Mouse (Mus musculus): ENCODE results near the gene Ivns1abp. TPM values are rescaled to one million over a fixed set of nuclear protein-coding genes. Genes with fewer than 3 reads are reported as not detected.

The Ivns1abp gene
- 126 and 153 TPM in 2 replicates for polyA plus RNA-seq (2012)

DNA sequence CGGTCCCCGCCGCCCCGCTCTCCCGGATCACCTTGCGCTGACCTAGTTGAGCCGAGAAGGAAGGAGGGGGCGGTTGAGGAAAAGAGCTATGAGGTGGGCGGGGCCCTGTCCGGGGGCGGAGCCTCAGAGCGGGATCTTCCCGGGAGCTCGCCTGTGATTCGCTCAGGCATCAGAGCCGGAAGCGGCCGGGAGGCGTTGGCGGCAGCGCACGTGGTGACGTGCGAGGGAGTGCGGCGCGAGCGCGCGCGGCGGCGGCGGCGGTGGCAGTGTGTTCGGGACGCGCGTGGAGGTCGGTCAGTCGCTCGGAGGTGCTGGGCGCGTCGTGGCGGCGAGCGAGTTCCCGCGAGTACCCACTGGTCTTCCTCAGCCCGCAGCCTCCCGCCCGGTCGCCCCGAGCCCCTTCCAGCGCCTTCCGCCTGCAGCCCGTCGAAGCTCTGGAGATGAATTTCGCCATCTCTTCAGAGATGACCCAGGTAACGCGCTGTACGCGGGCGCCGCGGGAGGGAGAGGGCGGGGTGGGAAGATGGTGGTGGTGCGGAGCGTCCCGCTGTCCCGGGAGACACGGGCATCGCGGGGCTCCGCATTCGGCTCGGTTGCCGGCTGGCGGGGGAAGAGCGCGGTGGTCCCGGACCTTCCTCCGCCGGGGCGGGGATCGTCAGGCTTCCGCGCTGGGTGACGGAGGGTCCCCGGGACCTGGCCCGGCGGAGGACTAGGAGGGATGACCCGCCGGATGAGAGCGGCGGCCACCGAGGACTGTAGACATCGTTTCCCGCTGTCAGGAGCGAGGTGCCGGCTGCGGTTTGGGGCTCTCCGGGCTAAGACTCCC is at the start of gene Ivns1abp:
Gene Ivns1abp, plus strand, starts transcription at position 195 of the 826 bp plus-strand sequence.
- no peak for TF ChIP-seq GATA1 (IDR thresholded peaks at IDR 0.05; ENCODE audit: low read length)

DNA sequence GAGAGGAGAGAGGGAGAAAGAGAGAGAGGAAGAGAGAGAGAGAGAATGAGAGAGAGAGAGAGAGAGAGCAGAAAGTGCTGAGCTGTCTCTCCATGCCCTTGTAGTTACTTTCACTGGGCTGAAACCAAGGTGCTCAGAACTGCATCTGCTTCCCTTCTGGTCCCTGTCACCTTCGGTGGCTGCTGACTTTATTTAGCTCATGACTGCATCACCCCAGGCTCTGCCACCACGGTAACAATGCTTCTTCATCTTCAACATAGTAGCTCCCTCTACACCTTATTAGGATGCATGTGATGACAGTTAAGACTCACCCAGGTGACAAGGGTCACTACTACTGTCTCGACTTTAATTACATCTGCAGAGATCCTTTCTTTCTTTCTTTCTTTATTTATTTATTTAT is 48.8 kb upstream of the Ivns1abp start:
- no peak for TF ChIP-seq GATA1 (IDR thresholded peaks at IDR 0.05; ENCODE audit: low read length)

DNA sequence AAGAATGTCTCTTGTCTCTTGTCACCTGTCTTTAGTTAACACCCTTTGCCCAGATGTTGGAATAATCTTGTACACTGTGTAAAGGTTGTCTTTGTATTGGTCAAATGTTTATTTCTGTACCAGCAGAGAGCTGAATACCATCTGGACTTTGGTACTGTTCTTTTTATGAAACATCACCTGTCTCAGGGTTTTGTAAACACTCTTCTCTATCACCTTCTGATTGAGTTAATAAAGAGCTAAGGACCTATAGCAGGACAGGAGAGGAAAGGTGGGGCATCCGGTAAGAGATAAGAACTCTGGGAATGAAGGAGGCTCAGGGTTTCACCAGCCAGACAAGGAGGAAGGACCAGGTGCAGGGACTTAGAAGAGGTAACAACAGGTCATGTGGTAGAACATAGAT is 47.7 kb upstream of the Ivns1abp start:
- TF ChIP-seq GATA1 (IDR thresholded peaks at IDR 0.05; ENCODE audit: low read length), result no peak

DNA sequence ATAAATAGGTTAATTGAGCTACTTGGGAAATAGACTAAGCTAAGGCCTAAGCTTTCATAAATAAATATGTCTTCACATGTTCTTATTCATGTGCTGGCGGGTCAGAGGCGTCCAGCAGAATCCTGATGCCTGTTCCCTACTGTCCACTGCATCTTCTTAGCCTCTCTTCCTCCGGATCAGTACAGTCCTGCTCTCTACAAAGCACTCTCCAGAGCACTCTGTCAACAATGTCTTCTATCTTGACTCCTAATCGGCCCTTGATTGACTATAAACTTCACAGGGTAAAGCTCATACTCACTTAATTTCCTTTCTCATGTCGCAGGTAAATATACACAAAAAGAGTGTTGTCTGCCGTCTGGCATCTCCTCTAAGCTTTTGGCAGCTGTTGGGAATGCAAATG is 47.3 kb upstream of the Ivns1abp start:
- TF ChIP-seq GATA1 (IDR thresholded peaks at IDR 0.05; ENCODE audit: low read length), result no peak

DNA sequence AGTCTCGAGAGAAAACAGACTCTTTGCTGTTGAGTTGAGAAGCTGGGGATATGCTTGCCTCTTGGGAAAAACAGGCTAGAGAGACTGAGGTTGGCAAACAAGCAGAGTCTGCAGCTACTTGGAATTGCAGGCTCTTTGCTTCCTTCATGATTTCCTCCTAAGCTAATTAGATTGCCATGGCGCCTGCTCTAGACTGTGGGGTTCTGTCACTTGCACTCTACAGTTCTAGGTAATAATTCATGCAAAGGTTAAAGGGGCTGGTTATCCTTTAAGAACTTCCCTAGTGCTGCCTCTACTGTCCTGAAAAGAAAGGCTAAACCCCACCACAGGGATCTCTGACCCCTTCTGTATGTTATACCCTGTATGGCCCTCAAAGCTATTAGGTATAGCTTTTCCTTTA is 46.7 kb upstream of the Ivns1abp start:
- TF ChIP-seq GATA1 (IDR thresholded peaks at IDR 0.05; ENCODE audit: low read length), result no peak

DNA sequence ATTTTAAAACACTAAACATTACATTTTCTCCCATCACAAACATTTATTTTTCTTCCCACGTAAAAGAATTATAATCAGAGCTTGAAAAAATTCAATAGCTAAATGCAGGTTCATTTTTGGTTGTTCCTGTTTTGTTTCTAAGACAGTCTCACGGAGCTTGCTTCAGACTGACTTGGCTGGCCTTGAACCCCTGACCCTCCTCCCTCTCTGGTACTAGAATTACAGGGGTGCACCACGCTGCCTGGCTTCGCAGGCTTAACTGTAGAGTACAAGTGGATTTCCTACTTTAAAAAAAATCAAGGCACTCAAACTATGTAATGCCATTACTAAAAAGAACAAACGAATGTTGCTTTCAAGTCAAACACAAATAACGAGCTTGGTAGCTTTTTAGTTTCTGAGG is 42.8 kb upstream of the Ivns1abp start:
- no peak for TF ChIP-seq GATA1 (IDR thresholded peaks at IDR 0.05; ENCODE audit: low read length)

DNA sequence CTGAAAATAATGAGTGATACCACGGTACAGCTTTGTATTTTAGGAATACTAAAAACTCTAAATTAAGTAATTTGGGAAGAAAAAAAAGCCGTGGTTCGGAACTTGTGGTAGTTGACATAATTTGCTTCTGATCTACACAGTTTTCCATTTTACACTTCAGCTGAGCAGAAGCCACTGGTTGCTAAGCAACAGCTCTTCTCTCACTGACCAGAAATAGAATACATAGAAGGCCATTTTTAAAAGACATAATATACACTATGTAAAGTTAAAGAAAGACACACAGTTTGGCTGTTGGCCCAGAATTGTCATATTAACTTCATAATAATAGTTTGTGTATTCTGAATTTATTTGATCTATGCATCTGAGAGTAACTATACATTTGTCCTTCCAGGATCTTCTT is 42.4 kb upstream of the Ivns1abp start:
- TF ChIP-seq GATA1 (IDR thresholded peaks at IDR 0.05; ENCODE audit: low read length), result no peak

DNA sequence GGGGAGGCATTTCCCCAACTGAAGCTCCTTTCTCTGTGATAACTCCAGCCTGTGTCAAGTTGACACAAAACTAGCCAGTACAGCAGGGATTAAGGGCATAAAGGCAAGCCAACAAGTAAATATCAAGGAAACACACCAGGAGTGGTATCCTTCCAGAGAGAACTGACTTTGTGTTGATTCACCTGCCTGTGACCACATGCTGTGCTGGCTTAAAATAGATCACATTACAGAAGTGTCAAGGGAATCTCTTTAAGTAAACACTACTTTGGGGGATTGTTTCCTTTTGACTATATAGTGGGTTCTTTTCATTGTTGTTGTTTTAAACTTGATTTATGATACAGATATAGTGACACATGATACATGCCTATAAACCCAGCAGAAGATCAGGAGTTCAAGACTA is 41.0 kb upstream of the Ivns1abp start:
- no peak for TF ChIP-seq GATA1 (IDR thresholded peaks at IDR 0.05; ENCODE audit: low read length)

DNA sequence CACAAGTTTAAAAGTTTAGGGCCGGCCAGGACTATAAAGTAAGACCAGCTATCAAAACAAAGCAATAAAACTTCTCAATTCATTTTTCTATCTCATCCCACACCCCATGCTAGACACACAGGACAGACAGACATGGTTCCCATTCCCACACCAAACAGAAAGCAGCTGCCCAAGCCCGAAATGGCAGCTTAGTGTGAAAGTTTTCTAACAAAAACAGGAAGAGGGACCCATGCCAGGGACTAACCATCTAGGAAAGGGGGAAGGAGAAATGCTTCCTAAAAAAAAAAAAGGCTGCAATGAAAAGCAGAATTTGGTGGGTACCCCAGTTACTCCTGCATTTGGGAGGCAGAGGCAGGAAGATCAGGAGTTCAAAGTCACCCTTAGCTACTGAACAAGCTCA is 37.2 kb upstream of the Ivns1abp start:
- no peak for TF ChIP-seq GATA1 (IDR thresholded peaks at IDR 0.05; ENCODE audit: low read length)

DNA sequence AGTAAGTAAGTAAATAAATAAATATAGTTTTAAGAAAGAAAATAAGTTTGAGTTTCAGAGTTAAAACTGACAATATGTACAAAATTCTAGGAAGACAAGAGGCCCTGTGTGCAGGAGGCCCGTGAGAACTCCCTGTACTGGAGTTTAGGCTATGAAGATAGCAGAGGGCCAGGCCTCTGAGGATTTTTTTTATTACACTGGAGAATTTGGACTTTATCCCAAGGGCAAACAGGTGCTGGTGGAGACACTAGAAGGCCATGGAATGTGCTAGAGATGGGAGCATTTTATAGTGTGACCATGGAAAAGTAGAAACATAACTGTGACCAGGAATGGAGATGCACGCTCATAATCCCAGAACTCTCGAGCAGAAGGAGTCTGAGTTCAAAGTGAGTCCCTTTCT is 36.5 kb upstream of the Ivns1abp start:
- TF ChIP-seq GATA1 (IDR thresholded peaks at IDR 0.05; ENCODE audit: low read length), result no peak

DNA sequence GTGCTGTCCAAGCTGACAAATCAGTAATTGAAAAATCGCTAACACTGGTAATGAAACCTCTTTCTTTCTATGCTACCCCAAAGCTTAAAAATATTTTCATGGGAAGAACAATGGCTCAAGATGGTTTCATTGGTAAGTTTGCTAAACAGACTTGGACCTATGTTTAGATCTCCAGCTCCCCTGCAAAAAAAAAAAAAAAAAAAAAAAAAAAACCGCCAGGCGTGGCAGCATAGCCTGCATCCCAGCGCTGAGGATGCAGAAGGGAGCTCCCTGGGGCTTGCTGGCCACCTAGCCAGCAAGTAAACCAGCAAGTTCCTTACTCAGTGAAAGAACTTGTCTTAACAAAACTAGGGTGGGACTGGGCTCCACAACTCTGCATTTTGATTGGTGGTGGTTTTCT is 35.8 kb upstream of the Ivns1abp start:
- TF ChIP-seq GATA1 (IDR thresholded peaks at IDR 0.05; ENCODE audit: low read length), result no peak

DNA sequence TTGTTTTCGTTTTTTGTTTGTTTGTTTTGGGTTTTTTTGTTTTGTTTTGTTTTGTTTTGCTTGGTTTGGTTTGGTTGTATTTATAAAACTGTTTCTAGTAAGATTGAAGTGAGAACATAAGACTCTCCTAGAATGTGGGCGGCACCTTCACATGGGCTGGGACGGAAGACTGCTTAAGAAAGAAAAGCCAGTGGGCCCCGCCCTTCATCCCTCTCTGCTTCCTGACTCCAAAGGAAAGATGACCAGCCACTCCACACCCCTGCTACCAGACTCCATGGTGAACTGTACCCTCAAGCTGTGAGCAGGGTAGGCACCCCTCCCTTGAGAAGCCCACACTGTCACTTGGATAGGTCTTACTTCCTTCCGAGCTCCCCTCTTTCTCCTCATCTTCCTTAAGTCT is 33.8 kb upstream of the Ivns1abp start:
- no peak for TF ChIP-seq GATA1 (IDR thresholded peaks at IDR 0.05; ENCODE audit: low read length)

DNA sequence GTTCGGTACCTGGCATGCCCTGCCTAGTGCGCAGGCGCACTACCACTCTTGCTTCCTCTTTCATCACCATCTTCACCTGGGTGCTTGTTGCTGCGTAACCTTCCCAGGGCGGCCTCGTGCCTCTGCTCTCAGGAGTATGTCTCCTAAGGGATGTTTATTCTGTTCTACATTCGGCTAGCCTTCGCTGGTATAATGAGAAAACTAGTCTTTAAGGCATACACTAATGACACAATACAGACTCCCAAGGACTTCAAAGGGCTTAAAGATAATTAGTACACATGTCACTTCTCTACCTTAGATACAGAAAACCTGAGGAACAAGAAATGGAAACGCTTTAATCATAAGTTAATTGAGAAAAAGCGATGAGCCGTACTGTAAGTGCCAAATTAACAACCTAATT is 32.9 kb upstream of the Ivns1abp start:
- TF ChIP-seq GATA1 (IDR thresholded peaks at IDR 0.05; ENCODE audit: low read length), result no peak

DNA sequence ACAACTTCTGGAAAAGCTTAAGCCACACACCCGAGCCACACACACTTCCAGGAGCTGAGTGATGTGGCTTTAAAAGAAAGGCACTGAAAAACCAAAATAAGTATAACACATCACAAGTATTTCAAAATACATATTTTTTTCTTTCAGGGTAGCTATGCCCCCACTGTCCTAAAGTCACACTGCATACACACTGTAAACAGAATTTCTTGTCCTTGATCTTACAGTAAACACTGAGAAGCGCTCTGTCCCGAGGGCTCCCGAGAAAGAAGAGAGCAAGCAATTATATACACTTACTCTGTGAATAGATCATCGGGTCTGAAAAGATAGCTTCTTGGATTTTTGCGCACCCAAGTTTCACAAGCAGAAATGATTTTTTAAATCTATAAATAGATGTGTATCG is 25.0 kb upstream of the Ivns1abp start:
- no peak for TF ChIP-seq GATA1 (IDR thresholded peaks at IDR 0.05; ENCODE audit: low read length)

DNA sequence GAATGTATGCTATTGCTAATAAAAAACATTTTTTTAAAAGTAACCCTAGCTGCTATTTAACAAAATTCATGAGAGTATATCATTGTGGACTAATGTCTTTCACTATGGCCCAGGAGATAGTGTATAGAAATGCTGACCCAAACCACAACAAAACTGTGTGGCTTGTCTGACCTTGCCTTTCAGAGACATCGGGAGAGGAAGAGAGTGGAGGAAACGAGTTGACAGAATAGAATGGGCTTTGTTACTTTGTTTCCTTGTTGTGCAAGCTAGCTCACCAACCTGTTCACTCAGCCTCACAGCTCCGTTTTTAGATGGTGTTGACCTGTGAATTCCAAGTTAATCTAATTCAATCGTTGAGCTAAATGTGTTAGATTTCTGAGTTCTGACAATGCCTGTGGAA is 23.9 kb upstream of the Ivns1abp start:
- TF ChIP-seq GATA1 (IDR thresholded peaks at IDR 0.05; ENCODE audit: low read length), result no peak

DNA sequence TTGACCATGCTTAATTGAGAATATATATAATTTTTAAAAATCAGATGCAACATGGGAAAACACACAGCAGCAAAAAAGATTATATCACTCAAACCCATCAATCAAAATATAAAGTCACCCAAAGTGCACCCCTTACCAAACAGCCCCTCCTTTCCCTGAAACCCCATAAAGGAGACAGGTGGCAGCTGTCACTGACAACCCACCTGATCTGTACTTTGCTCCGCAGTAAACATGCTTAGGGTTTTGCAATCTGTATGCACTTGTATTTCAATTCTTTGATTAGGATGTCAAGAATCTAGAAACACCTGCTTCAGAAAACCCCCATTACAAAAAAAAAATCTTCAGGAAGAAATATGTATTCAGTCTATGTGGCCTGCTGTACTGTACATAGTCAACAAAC is 18.9 kb upstream of the Ivns1abp start:
- TF ChIP-seq GATA1 (IDR thresholded peaks at IDR 0.05; ENCODE audit: low read length), result no peak

DNA sequence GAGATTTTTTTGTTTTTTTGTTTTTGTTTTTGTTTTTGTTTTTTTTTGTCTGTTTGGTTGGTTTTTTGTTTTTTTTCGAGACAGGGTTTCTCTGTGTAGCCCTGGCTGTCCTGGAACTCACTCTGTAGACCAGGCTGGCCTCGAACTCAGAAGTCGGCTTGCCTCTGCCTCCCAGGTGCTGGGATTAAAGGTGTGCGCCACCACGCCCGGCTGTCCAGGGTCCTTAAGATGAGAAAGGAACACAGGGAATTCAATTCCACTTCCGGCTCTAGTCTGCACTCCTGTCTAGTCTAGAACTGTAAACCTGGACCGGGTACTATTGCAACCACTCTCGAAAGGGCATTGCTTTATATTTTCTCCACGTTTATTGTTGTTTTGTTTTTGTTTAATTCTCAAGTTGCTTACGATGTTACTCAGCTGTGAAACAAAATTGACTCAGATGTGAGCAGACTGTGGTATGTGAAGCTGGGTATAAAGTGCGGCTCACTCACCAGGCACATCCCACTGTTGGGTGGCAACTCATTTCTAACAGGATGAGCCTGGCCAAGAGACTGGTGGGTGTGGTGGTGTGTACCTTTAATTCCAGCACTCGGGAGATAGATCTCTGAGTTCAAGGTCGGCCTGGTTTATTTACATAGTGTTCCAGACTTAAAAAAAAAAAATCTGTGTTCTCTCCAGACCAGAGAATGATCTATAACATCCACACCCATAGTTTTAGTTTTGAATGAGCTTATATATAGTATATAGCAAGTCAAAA is 15.8 kb upstream of the Ivns1abp start:
- TF ChIP-seq GATA1 (IDR thresholded peaks at IDR 0.05; ENCODE audit: low read length), result no peak

All from G1E-ER4 (cell line).